Mouse (Mus musculus) forebrain, embryonic 11.5 days (tissue): ENCODE results near the gene 1700023F06Rik. TPM values are rescaled to one million over a fixed set of nuclear protein-coding genes. Genes with fewer than 3 reads are reported as not detected.
"Not testable (repeated sequence)": the region's sequence is repeated elsewhere in the genome, so short reads cannot be mapped to it uniquely, and the experiment has no call there.

Source experiments
- ATAC-seq: fragments of 200-750 bp; cut with Nextera tagmentation; replicated peaks from 2 replicates; pipeline ENCODE4 v1.8.0; 2017; ENCODE audit warnings: moderate TSS enrichment; ENCODE audit not compliant: low FRiP score
- DNase-seq: peaks from one replicate; pipeline ENCODE4 v3.0.0-alpha.2; 2017; ENCODE audit warnings: low spot score
- H3K27ac ChIP-seq: fragments of 300-500 bp; sonication (generic); 2 replicates; pipeline ENCODE4 v1.5.1; 2014; ENCODE audit warnings: low read depth, low read length
- H3K27me3 ChIP-seq: fragments of 300-500 bp; sonication (generic); 2 replicates; pipeline ENCODE4 v1.6.1; 2014; ENCODE audit warnings: mild to moderate bottlenecking, low read length, mixed read lengths; ENCODE audit not compliant: control insufficient read depth, insufficient read depth
- H3K36me3 ChIP-seq: fragments of 300-500 bp; sonication (generic); 2 replicates; pipeline ENCODE4 v1.6.1; 2014; ENCODE audit warnings: mild to moderate bottlenecking, low read length, moderate library complexity, mixed read lengths; ENCODE audit not compliant: control insufficient read depth, insufficient read depth
- H3K4me1 ChIP-seq: fragments of 300-500 bp; sonication (generic); replicated peaks from 2 replicates; pipeline ENCODE4 v1.6.1; 2014; ENCODE audit warnings: low read length, mixed read lengths; ENCODE audit not compliant: control insufficient read depth, insufficient read depth
- H3K4me2 ChIP-seq: fragments of 300-500 bp; sonication (generic); 2 replicates; pipeline ENCODE4 v1.6.1; 2014; ENCODE audit warnings: low read depth, mild to moderate bottlenecking, low read length, moderate library complexity, mixed read lengths; ENCODE audit not compliant: severe bottlenecking
- H3K4me3 ChIP-seq: fragments of 300-500 bp; sonication (generic); 2 replicates; pipeline ENCODE4 v1.5.1; 2014; ENCODE audit warnings: low read depth, low read length
- H3K9ac ChIP-seq: fragments of 300-500 bp; sonication (generic); 2 replicates; pipeline ENCODE4 v1.6.1; 2014; ENCODE audit warnings: low read length
- H3K9me3 ChIP-seq: fragments of 300-500 bp; sonication (generic); 2 replicates; pipeline ENCODE4 v1.6.1; 2016; ENCODE audit warnings: low read length, mixed read lengths; ENCODE audit not compliant: control insufficient read depth
- WGBS: fragments of 180-500 bp; shearing (Covaris S2); extraction: QIAGEN DNeasy Blood & Tissue Kit; methylation state at CpG from one replicate; pipeline ENCODE4 v1.1.7; 2014; 5-methylcytosine and 5-hydroxymethylcytosine counted together
- polyA plus RNA-seq: library from polyadenylated mRNA; unstranded; fragments of >200 nt; fragmentation: Nextera tagmentation; extraction: Ambion mirVana; gene quantifications from 2 replicates; pipeline ENCODE4 v1.2.1, GENCODE M21; 2014

1700023F06Rik gene
- polyA plus RNA-seq, 1 experiment from 2014 or later, result 0.23 TPM

- Histone ChIP-seq H3K36me3 (peaks cover 9% of the 10 kb centered on the region), H3K4me1 (no peaks in the 10 kb centered on the region), H3K9ac (no peak overlapping the region), H3K4me3 (no peak overlapping the region), H3K27me3 (no peaks in the 10 kb centered on the region), H3K4me2 (no peak overlapping the region), H3K27ac (no peak overlapping the region), H3K9me3 (no peaks in the 10 kb centered on the region; the same call in 1 of the 2 replicates)
- 33% methylated on average over 7 of the region's 7 CpGs for WGBS
- ATAC-seq (no peak), DNase-seq (peak; percentile 86)
Observed at GRCm38 (mm10) chr11:103232966-103233365, 24.6 kb upstream of the 1700023F06Rik start.

GRCm38 (mm10) chr11:103231367-103231766, 23.0 kb upstream of the 1700023F06Rik start:
- no peak overlapping the region for H3K4me2 ChIP-seq
- ATAC-seq (no peak), DNase-seq (no peak)
- no peaks in the 10 kb centered on the region for H3K4me1 ChIP-seq
- H3K9ac ChIP-seq, result no peak overlapping the region
- no peaks in the 10 kb centered on the region; the same call in 1 of the 2 replicates for H3K9me3 ChIP-seq
- H3K36me3 ChIP-seq, result peaks cover 9% of the 10 kb centered on the region
- H3K27me3 ChIP-seq, result no peaks in the 10 kb centered on the region
- H3K4me3 ChIP-seq, result no peak overlapping the region
- 89% methylated on average over 7 of the region's 7 CpGs for WGBS
- H3K27ac ChIP-seq, result no peak overlapping the region

GRCm38 (mm10) chr11:103230626-103231025, 22.3 kb upstream of the 1700023F06Rik start:
- no peak overlapping the region for H3K4me3 ChIP-seq
- H3K36me3 ChIP-seq, result peaks cover 9% of the 10 kb centered on the region
- no peak overlapping the region for H3K9ac ChIP-seq
- H3K27me3 ChIP-seq, result no peaks in the 10 kb centered on the region
- no peak for DNase-seq
- 93% methylated on average over 19 of the region's 19 CpGs for WGBS
- no peak overlapping the region for H3K4me2 ChIP-seq
- no peak for ATAC-seq
- H3K4me1 ChIP-seq, result no peaks in the 10 kb centered on the region
- H3K9me3 ChIP-seq, result no peaks in the 10 kb centered on the region; the same call in 1 of the 2 replicates
- no peak overlapping the region for H3K27ac ChIP-seq

- H3K36me3 ChIP-seq, result peaks cover 9% of the 10 kb centered on the region
- ATAC-seq, result no peak
- 98% methylated on average over 2 of the region's 2 CpGs for WGBS
Observed at GRCm38 (mm10) chr11:103229608-103230007, 21.2 kb upstream of the 1700023F06Rik start.

GRCm38 (mm10) chr11:103223951-103224456, 15.6 kb upstream of the 1700023F06Rik start:
- no peaks in the 10 kb centered on the region for H3K27me3 ChIP-seq
- no peak overlapping the region for H3K4me3 ChIP-seq
- no peak overlapping the region for H3K27ac ChIP-seq
- no peaks in the 10 kb centered on the region for H3K9me3 ChIP-seq
- ATAC-seq, result no peak
- H3K4me1 ChIP-seq, result no peaks in the 10 kb centered on the region
- no peak overlapping the region for H3K4me2 ChIP-seq
- H3K9ac ChIP-seq, result no peak overlapping the region
- DNase-seq, result no peak
- peaks cover 6% of the 10 kb centered on the region for H3K36me3 ChIP-seq
- 71% methylated on average over 18 of the region's 18 CpGs for WGBS

More at GRCm38 (mm10) chr11:103229608-103230007, 21.2 kb upstream of the 1700023F06Rik start:
- no peak overlapping the region for H3K27ac ChIP-seq
- H3K27me3 ChIP-seq, result no peaks in the 10 kb centered on the region
- H3K9me3 ChIP-seq, result no peaks in the 10 kb centered on the region; the same call in 1 of the 2 replicates
- no peaks in the 10 kb centered on the region for H3K4me1 ChIP-seq
- DNase-seq, result no peak
- H3K9ac ChIP-seq, result no peak overlapping the region
- no peak overlapping the region for H3K4me3 ChIP-seq
- H3K4me2 ChIP-seq, result no peak overlapping the region

- no peaks in the 10 kb centered on the region for H3K4me1 ChIP-seq
Observed at GRCm38 (mm10) chr11:103223444-103223843, 15.1 kb upstream of the 1700023F06Rik start.

GRCm38 (mm10) chr11:103222718-103223117, 14.4 kb upstream of the 1700023F06Rik start:
- H3K4me3 ChIP-seq, H3K27me3 ChIP-seq, H3K27ac ChIP-seq, H3K36me3 ChIP-seq, DNase-seq, H3K9me3 ChIP-seq, H3K4me1 ChIP-seq, H3K9ac ChIP-seq, ATAC-seq, H3K4me2 ChIP-seq: not testable (repeated sequence)
- WGBS, result 92% methylated on average over 3 of the region's 4 CpGs

More at GRCm38 (mm10) chr11:103223444-103223843, 15.1 kb upstream of the 1700023F06Rik start:
- Histone ChIP-seq H3K9me3 (no peaks in the 10 kb centered on the region), H3K4me2 (no peak overlapping the region), H3K27ac (0 out of 2 replicates have a peak overlapping the region, but pooled peaks have one; percentile 12), H3K9ac (no peak overlapping the region), H3K4me3 (no peak overlapping the region), H3K27me3 (no peaks in the 10 kb centered on the region), H3K36me3 (peaks cover 6% of the 10 kb centered on the region)
- DNase-seq, result no peak
- WGBS, result 87% methylated on average over 10 of the region's 10 CpGs
- no peak for ATAC-seq

- no peak for DNase-seq
- H3K4me1 ChIP-seq, result 0 out of 2 replicates have a peak, but pooled peaks cover 2% of the 10 kb centered on the region
- ATAC-seq, result no peak
- H3K9ac ChIP-seq, result no peak overlapping the region
- WGBS, result 90% methylated on average over 6 of the region's 6 CpGs
- H3K27ac ChIP-seq, result no peak overlapping the region
- H3K36me3 ChIP-seq, result peaks cover 6% of the 10 kb centered on the region
- H3K4me2 ChIP-seq, result no peak overlapping the region
- no peak overlapping the region for H3K4me3 ChIP-seq
- no peaks in the 10 kb centered on the region for H3K27me3 ChIP-seq
- H3K9me3 ChIP-seq, result no peaks in the 10 kb centered on the region
Observed at GRCm38 (mm10) chr11:103221437-103221836, 13.1 kb upstream of the 1700023F06Rik start.

GRCm38 (mm10) chr11:103219995-103220394, 11.6 kb upstream of the 1700023F06Rik start:
- peaks cover 6% of the 10 kb centered on the region for H3K36me3 ChIP-seq
- no peak overlapping the region for H3K9ac ChIP-seq
- no peaks in the 10 kb centered on the region for H3K27me3 ChIP-seq
- WGBS, result 86% methylated on average over 4 of the region's 4 CpGs
- H3K4me2 ChIP-seq, result no peak overlapping the region
- ATAC-seq, result no peak
- no peak for DNase-seq
- 0 out of 2 replicates have a peak, but pooled peaks cover 2% of the 10 kb centered on the region for H3K4me1 ChIP-seq
- H3K9me3 ChIP-seq, result no peaks in the 10 kb centered on the region
- H3K27ac ChIP-seq, result no peak overlapping the region
- no peak overlapping the region for H3K4me3 ChIP-seq
